Mouse (Mus musculus) adrenal gland, postnatal 14 days (tissue): ENCODE results near the gene Crlf1. TPM values are rescaled to one million over a fixed set of nuclear protein-coding genes. Genes with fewer than 3 reads are reported as not detected.

Experiments
- DNase-seq: peaks from one replicate; pipeline ENCODE4 v3.0.0; 2021; ENCODE audit warnings: mixed read lengths
- total RNA-seq: library from RNA; stranded (reverse); gene quantifications from 2 replicates; pipeline ENCODE4 v1.2.3, GENCODE M21; 2021

Crlf1 gene
- total RNA-seq, 1 experiment from 2014 or later, result not detected

- DNase-seq, result no peak
These were observed 58.7 kb downstream of the Crlf1 start for GRCm38 (mm10) chr8:70551558-70552161.

DNA sequence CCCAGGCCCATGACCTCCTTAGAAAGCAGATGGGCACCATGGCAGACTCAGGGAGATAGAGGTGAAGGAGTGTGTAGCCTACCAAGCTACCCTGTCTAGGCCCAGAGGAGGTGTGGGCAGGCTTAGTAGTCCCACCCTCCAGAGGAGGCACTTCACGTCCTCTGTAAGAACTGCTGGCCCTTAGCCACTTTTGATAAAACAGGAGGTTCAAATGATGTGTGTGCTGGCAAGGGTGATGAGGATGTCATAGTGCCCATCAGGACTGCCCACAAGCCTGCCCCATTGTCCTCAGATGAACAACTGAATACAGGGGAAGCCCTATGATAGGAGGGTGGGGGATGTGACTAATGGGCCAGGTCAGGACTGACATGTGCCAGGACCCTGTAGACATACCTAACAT lies 59.9 kb downstream of the Crlf1 start:
- no peak for DNase-seq

Other genes with a start within 250 kb of the Crlf1 start
- gene Homer3, start 210.3 kb upstream of the Crlf1 start, total RNA-seq, result 21.3 and 25.0 TPM in 2 replicates
- gene Ddx49, start 190.7 kb upstream of the Crlf1 start, total RNA-seq, result 49.2 and 71.3 TPM in 2 replicates
- 215 and 222 TPM in 2 replicates for gene Cope, start 190.6 kb upstream of the Crlf1 start, total RNA-seq
- 1.9 and 2.9 TPM in 2 replicates for gene Cers1, start 177.4 kb upstream of the Crlf1 start, total RNA-seq
- 0.41 and 1.2 TPM in 2 replicates for gene Gdf1, start 163.3 kb upstream of the Crlf1 start, total RNA-seq
- 64.0 and 64.4 TPM in 2 replicates for gene Upf1, start 139.9 kb upstream of the Crlf1 start, total RNA-seq
- 1.4 TPM in 1 of 2 replicates, not detected in the other for gene Comp, start 119.6 kb upstream of the Crlf1 start, total RNA-seq
- 19.4 and 20.6 TPM in 2 replicates for gene Crtc1, start 53.6 kb upstream of the Crlf1 start, total RNA-seq
- gene Klhl26, start 16.2 kb upstream of the Crlf1 start, total RNA-seq, result 15.7 and 16.3 TPM in 2 replicates
- 4.6 and 5.6 TPM in 2 replicates for gene Tmem59l, start 5.8 kb upstream of the Crlf1 start, total RNA-seq
- 116 and 123 TPM in 2 replicates for gene Rex1bd, start 13.6 kb downstream of the Crlf1 start, total RNA-seq
- gene Uba52, start 17.6 kb downstream of the Crlf1 start, total RNA-seq, result 1,600 and 1,776 TPM in 2 replicates
- gene Fkbp8, start 34.6 kb downstream of the Crlf1 start, total RNA-seq, result 235 and 252 TPM in 2 replicates
- gene Kxd1, start 34.8 kb downstream of the Crlf1 start, total RNA-seq, result 78.9 and 83.1 TPM in 2 replicates
- 22.4 and 22.9 TPM in 2 replicates for gene Ell, start 46.3 kb downstream of the Crlf1 start, total RNA-seq
- gene Isyna1, start 101.2 kb downstream of the Crlf1 start, total RNA-seq, result 77.2 and 84.7 TPM in 2 replicates
- 84.4 and 102 TPM in 2 replicates for gene Ssbp4, start 115.7 kb downstream of the Crlf1 start, total RNA-seq
- 1.6 and 2.0 TPM in 2 replicates for gene Lrrc25, start 123.0 kb downstream of the Crlf1 start, total RNA-seq
- gene Gdf15, start 139.3 kb downstream of the Crlf1 start, total RNA-seq, result 0.79 and 1.0 TPM in 2 replicates
- 73.1 and 86.5 TPM in 2 replicates for gene Pgpep1, start 167.2 kb downstream of the Crlf1 start, total RNA-seq
- 76.0 and 78.6 TPM in 2 replicates for gene Lsm4, start 180.1 kb downstream of the Crlf1 start, total RNA-seq
- 165 and 174 TPM in 2 replicates for gene Jund, start 205.8 kb downstream of the Crlf1 start, total RNA-seq
- gene Iqcn, start 210.3 kb downstream of the Crlf1 start, total RNA-seq, result 0.11 and 0.19 TPM in 2 replicates
- 0.70 TPM in 1 of 2 replicates, not detected in the other for gene Gm3336, start 225.4 kb downstream of the Crlf1 start, total RNA-seq
- gene Pde4c, start 230.6 kb downstream of the Crlf1 start, total RNA-seq, result 1.9 TPM in 2 replicates